Mouse (Mus musculus) embryonic facial prominence, embryonic 15.5 days (tissue): ENCODE measurements around the gene Anks3. TPM values are rescaled to one million over a fixed set of nuclear protein-coding genes. Genes with fewer than 3 reads are reported as not detected.

Source experiments
- ATAC-seq: fragments of 200-750 bp; cut with Nextera tagmentation; 2 replicates; pipeline ENCODE4 v1.8.0; 2017; ENCODE audit warnings: low read depth, moderate TSS enrichment; ENCODE audit not compliant: insufficient number of reproducible peaks, low FRiP score, low TSS enrichment
- H3K27ac ChIP-seq: fragments of 300-500 bp; sonication (generic); replicated peaks from 2 replicates; pipeline ENCODE4 v1.5.1; 2015; ENCODE audit warnings: mild to moderate bottlenecking, inconsistent platforms
- H3K27me3 ChIP-seq: fragments of 300-500 bp; sonication (generic); 2 replicates; pipeline ENCODE4 v1.6.1; 2015; ENCODE audit warnings: inconsistent platforms
- H3K36me3 ChIP-seq: fragments of 300-500 bp; sonication (generic); 2 replicates; pipeline ENCODE4 v1.6.1; 2015; ENCODE audit warnings: mild to moderate bottlenecking, inconsistent platforms
- H3K4me1 ChIP-seq: fragments of 300-500 bp; sonication (generic); 2 replicates; pipeline ENCODE4 v1.6.1; 2015; ENCODE audit warnings: inconsistent platforms
- H3K4me2 ChIP-seq: fragments of 300-500 bp; sonication (generic); replicated peaks from 2 replicates; pipeline ENCODE4 v1.6.1; 2015; ENCODE audit warnings: mild to moderate bottlenecking, inconsistent platforms
- H3K4me3 ChIP-seq: fragments of 300-500 bp; sonication (generic); replicated peaks from 2 replicates; pipeline ENCODE4 v1.5.1; 2015; ENCODE audit warnings: mild to moderate bottlenecking, inconsistent platforms
- H3K9ac ChIP-seq: fragments of 300-500 bp; sonication (generic); 2 replicates; pipeline ENCODE4 v1.6.1; 2015; ENCODE audit warnings: inconsistent platforms
- H3K9me3 ChIP-seq: fragments of 300-500 bp; sonication (generic); replicated peaks from 2 replicates; pipeline ENCODE4 v1.6.1; 2016; ENCODE audit warnings: inconsistent platforms
- WGBS: fragments of 180-500 bp; shearing (Covaris S2); methylation state at CpG from one replicate; pipeline ENCODE4 v1.1.7; 2015; 5-methylcytosine and 5-hydroxymethylcytosine counted together
- polyA plus RNA-seq: library from polyadenylated mRNA; unstranded; fragments of >200 nt; fragmentation: Nextera tagmentation; extraction: Ambion mirVana; gene quantifications from 2 replicates; pipeline ENCODE4 v1.2.1, GENCODE M21; 2015

Gene Anks3
- polyA plus RNA-seq, 1 experiment from 2014 or later: 72.8 TPM

DNA sequence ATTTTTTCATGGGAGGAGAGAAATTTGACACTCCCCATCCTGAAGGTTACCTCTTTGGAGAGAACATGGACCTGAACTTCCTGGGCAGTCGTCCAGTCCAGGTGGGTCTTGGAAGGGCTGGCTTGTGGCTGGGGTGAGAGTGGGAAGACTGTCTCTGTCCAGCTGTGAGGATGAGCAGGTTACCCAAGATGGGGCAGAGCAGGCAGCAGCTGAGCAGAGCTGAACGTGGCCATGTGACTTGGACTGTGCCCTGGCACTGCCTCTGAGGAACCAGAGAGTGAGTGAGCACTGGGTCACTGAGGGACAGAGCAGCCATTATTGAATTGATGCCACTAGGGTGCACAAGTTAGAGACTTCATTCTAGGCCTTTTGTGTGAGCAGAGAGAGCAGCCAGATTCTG is 56.6 kb downstream of the Anks3 start:
- no peak for ATAC-seq
- no peaks in the 10 kb centered on the region for H3K9me3 ChIP-seq
- no peak overlapping the region for H3K9ac ChIP-seq
- peaks cover 43% of the 10 kb centered on the region for H3K36me3 ChIP-seq
- H3K27me3 ChIP-seq: no peaks in the 10 kb centered on the region
- H3K27ac ChIP-seq: no peak overlapping the region
- H3K4me2 ChIP-seq: no peak overlapping the region
- 50% methylated on average over 2 of the region's 2 CpGs for WGBS
- H3K4me3 ChIP-seq: no peak overlapping the region
- peaks cover 8% of the 10 kb centered on the region for H3K4me1 ChIP-seq

DNA sequence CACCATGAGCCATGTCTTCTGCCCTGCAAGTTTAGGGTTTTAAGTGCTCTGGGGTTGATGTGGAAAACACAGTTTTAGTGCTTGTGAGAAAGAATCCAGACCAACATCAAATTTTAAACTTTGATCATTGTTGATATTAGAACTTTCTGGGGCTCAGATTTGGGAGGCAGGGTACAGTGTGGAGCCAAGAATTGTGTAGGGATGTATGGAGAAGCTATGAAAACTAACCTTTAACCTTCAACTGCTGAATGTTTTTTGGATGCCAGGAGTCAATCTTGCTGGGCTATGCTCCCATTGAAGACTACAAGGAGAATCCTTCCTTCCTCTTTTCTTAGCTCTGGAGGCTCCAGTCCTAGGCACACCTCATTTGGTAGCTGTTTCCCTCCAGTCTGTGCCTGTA is 57.4 kb downstream of the Anks3 start:
- no peak overlapping the region for H3K27ac ChIP-seq
- no peak overlapping the region for H3K4me3 ChIP-seq
- H3K4me2 ChIP-seq: no peak overlapping the region
- peaks cover 36% of the 10 kb centered on the region for H3K36me3 ChIP-seq
- no peaks in the 10 kb centered on the region for H3K27me3 ChIP-seq
- H3K9me3 ChIP-seq: no peaks in the 10 kb centered on the region
- no peak for ATAC-seq
- H3K4me1 ChIP-seq: peaks cover 8% of the 10 kb centered on the region
- H3K9ac ChIP-seq: no peak overlapping the region

DNA sequence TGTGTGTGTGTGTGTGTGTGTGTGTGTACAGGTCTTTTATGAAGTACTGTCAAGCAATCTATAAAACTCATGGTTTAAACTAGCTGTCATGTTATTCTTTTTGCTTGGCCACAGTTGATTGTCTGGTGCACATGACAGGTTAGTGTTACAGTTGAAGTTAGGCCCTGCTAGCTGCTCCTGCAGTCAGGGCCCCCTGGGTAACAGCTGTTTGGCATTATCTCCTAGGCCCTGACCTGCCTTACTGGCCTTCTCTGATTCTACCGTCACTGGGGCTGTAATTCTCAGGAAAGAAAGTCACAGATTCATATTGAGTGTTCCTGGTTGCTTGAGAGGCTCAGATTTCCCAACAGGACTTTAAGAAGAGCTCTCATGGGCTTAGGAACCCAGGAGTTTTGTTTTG is 58.4 kb downstream of the Anks3 start:
- peaks cover 26% of the 10 kb centered on the region for H3K36me3 ChIP-seq
- peaks cover 11% of the 10 kb centered on the region for H3K4me1 ChIP-seq
- no peak overlapping the region for H3K27ac ChIP-seq
- H3K9ac ChIP-seq: no peak overlapping the region
- 34% methylated on average over 1 of the region's 1 CpGs for WGBS
- no peak overlapping the region for H3K4me2 ChIP-seq
- H3K27me3 ChIP-seq: no peaks in the 10 kb centered on the region
- no peak overlapping the region for H3K4me3 ChIP-seq
- no peak for ATAC-seq
- H3K9me3 ChIP-seq: no peaks in the 10 kb centered on the region

DNA sequence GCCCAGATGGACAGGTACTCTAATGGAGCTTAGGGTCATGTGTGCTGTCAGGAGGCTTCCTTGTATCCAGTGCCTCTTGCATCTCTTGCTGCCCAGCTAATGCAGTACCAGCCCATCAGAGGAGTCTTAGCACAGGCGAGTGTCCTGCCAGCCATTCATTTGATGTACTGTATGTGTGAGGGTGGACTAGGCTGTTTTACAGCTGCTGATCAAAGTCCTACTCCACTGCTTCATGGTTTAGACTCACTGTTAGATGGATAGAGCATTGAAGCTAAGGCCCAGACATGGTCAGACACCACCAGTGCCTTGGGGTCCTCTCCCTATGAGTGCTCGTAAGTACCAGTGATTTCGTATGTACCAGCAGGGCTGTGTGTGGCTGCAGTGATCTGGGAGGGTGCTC is 59.1 kb downstream of the Anks3 start:
- H3K4me2 ChIP-seq: no peak overlapping the region
- no peak overlapping the region for H3K27ac ChIP-seq
- H3K9ac ChIP-seq: no peak overlapping the region
- peaks cover 11% of the 10 kb centered on the region for H3K4me1 ChIP-seq
- H3K36me3 ChIP-seq: peaks cover 20% of the 10 kb centered on the region
- no peaks in the 10 kb centered on the region for H3K27me3 ChIP-seq
- no peak overlapping the region for H3K4me3 ChIP-seq
- WGBS: 81% methylated on average over 3 of the region's 3 CpGs
- no peaks in the 10 kb centered on the region for H3K9me3 ChIP-seq
- no peak for ATAC-seq

DNA sequence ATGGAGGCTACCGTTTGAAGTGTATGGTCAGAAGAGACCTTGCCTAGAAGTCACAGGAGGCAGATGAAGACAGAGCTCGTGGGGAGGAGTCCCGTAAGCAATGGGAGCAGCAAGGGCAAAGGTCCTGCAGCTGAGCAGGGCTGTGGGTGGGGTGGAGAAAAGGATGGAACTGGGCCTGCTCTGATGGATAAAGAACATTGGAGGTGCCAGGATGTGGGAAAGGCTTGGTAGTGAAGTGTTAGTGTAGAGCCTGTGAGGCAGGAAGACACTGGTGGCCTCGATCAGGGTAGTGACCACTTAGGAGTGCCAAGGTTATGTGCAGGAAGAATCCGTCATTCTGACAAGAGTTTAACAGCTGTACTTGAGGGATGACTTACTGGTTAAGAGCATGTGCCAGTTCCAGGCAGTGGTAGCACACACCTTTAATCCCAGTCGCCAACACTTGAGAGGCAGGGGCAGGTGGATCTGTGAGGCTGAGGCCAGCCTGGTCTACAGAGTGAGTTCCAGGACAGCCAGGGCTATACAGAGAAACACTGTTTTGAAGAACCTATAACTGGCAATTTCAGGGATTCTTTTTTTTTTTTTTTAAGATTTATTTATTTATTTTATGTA is 60.4 kb downstream of the Anks3 start:
- WGBS: 70% methylated on average over 6 of the region's 6 CpGs
- no peaks in the 10 kb centered on the region for H3K27me3 ChIP-seq
- H3K9me3 ChIP-seq: no peaks in the 10 kb centered on the region
- no peak overlapping the region for H3K27ac ChIP-seq
- H3K36me3 ChIP-seq: peaks cover 10% of the 10 kb centered on the region; the same call in 1 of the 2 replicates
- no peak overlapping the region for H3K9ac ChIP-seq
- H3K4me2 ChIP-seq: no peak overlapping the region
- peaks cover 11% of the 10 kb centered on the region for H3K4me1 ChIP-seq
- ATAC-seq: no peak
- H3K4me3 ChIP-seq: no peak overlapping the region

DNA sequence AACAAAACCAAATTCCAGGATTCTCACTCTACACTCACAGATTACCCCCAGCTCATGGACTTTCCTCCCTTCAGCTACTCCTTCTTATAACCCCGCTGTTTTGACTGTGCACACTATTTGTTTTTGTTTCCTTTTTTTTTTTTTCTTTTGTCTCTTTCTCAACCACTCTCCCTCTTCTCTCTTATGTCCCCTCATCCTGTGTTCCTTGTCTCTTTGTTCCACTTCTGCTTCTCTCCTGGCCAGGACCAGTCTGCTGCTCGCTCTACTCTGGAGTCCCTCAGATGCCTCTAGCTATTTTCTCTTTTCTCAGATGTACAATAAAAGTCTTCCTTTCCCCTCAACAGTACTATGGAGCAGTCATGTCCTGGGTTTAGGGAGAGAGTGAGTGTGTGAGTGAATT is 61.6 kb downstream of the Anks3 start:
- ATAC-seq: no peak
- H3K4me1 ChIP-seq: peaks cover 9% of the 10 kb centered on the region
- H3K27me3 ChIP-seq: no peaks in the 10 kb centered on the region
- peaks cover 1% of the 10 kb centered on the region; the same call in 1 of the 2 replicates for H3K36me3 ChIP-seq
- no peak overlapping the region for H3K27ac ChIP-seq
- no peak overlapping the region for H3K4me2 ChIP-seq
- no peak overlapping the region for H3K4me3 ChIP-seq
- H3K9me3 ChIP-seq: no peaks in the 10 kb centered on the region
- no peak overlapping the region for H3K9ac ChIP-seq
- WGBS: 79% methylated on average over 2 of the region's 2 CpGs

DNA sequence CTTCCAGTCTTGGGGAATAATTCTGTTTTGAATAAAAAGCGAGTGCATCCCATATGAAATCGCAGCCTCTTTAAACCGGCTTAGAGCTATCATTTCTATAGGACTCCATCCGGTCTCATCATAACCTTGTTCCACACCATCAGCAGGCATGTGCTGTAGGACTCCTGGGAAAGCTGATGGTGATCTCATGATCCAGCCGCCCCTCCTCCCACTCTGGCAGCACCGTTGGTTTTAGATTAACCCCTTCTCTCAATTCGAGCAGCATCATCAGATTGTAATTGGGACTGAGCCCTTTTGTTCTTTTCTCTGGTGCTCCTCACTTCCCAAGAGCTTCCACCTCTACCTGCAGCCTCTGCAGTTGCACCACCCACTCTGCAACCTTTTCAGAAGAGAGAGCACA is 62.8 kb downstream of the Anks3 start:
- Histone ChIP-seq H3K4me2 (no peak overlapping the region), H3K27me3 (no peaks in the 10 kb centered on the region), H3K9ac (no peak overlapping the region), H3K4me1 (peaks cover 10% of the 10 kb centered on the region; the same call in 1 of the 2 replicates), H3K36me3 (no peaks in the 10 kb centered on the region), H3K27ac (no peak overlapping the region), H3K4me3 (no peak overlapping the region), H3K9me3 (no peaks in the 10 kb centered on the region)
- WGBS: 55% methylated on average over 7 of the region's 7 CpGs
- ATAC-seq: no peak

DNA sequence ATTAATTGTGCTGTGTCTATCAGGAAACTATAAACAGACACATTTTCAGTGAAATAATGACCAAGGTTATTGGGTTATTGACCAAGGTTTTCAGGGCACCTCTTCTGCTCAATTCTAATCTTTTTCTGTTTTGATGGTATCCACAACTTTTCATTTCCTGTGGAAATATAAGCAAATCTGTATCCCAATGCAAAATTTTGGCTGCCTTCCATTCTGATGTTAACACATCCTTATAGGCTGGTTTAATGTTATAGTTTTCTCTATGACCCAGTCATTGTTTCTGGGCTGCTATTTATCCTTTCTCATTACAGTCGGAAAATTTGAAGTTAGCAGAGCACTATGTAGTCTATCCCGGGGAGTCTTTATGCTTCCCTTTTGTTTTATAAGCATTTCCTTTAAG is 64.3 kb downstream of the Anks3 start:
- H3K27ac ChIP-seq: no peak overlapping the region
- 77% methylated on average over 2 of the region's 2 CpGs for whole genome bisulfite sequencing
- ATAC-seq: no peak

DNA sequence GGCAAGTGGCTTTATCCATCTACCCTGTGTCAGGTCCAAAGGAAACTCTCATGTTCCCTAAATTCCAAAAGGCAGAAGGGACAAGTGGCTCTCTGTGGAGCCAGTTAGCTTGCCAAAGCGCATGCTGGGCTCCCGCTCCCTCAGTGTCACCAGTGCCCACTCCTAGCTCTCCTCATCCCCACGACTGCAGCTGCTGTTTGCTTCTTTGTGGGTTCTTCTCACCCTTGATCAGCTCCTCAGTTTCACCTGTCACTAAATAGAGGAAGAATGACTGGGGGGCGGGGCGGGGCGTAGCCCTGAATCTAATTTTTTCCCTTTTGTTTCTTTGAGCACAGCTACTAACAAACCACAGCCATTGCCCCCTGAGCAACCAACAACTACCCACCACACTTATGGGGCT is 65.1 kb downstream of the Anks3 start:
- Histone ChIP-seq H3K36me3 (no peaks in the 10 kb centered on the region), H3K27ac (no peak overlapping the region), H3K4me3 (no peak overlapping the region), H3K4me1 (peaks cover 7% of the 10 kb centered on the region; the same call in 1 of the 2 replicates), H3K27me3 (no peaks in the 10 kb centered on the region), H3K9me3 (no peaks in the 10 kb centered on the region), H3K4me2 (no peak overlapping the region), H3K9ac (no peak overlapping the region)
- 89% methylated on average over 6 of the region's 6 CpGs for WGBS
- no peak for ATAC-seq

More for the DNA sequence above, 64.3 kb downstream of the Anks3 start:
- Histone ChIP-seq H3K4me1 (peaks cover 7% of the 10 kb centered on the region; the same call in 1 of the 2 replicates), H3K4me3 (no peak overlapping the region), H3K9ac (no peak overlapping the region), H3K36me3 (no peaks in the 10 kb centered on the region), H3K4me2 (no peak overlapping the region), H3K9me3 (no peaks in the 10 kb centered on the region), H3K27me3 (no peaks in the 10 kb centered on the region)

DNA sequence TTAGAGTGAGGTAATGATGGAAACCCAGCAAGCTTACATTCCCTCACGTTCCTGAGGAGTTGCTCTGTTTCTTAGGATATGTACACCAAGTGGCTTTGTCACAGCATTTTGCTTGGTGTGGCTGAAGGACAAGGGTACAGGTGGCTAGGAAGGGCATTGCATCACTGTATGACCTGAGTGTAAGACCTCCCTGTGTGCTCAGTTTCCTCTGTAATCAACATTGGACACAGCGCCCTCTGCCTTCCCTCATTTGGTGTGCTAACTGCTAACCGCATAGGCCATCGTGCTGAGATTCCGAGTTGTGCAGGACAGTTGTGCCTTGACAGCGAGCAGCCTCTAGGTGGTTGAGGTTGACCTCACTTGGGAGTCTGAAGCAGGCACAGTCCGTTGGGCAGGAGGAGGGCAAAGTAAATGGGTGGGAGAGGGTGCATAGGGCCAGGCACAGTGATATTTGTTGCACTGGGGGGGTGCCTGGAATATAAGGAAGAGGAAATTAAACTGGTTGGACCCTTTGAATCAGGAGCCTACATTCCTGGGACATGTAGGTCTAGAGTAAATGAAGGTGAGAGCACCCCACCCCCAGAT is 66.8 kb downstream of the Anks3 start:
- Histone ChIP-seq H3K27me3 (no peaks in the 10 kb centered on the region), H3K36me3 (no peaks in the 10 kb centered on the region), H3K4me1 (peaks cover 7% of the 10 kb centered on the region; the same call in 1 of the 2 replicates), H3K4me3 (no peak overlapping the region), H3K9ac (no peak overlapping the region), H3K4me2 (no peak overlapping the region), H3K9me3 (no peaks in the 10 kb centered on the region), H3K27ac (no peak overlapping the region)
- ATAC-seq: no peak
- WGBS: 59% methylated on average over 7 of the region's 7 CpGs

DNA sequence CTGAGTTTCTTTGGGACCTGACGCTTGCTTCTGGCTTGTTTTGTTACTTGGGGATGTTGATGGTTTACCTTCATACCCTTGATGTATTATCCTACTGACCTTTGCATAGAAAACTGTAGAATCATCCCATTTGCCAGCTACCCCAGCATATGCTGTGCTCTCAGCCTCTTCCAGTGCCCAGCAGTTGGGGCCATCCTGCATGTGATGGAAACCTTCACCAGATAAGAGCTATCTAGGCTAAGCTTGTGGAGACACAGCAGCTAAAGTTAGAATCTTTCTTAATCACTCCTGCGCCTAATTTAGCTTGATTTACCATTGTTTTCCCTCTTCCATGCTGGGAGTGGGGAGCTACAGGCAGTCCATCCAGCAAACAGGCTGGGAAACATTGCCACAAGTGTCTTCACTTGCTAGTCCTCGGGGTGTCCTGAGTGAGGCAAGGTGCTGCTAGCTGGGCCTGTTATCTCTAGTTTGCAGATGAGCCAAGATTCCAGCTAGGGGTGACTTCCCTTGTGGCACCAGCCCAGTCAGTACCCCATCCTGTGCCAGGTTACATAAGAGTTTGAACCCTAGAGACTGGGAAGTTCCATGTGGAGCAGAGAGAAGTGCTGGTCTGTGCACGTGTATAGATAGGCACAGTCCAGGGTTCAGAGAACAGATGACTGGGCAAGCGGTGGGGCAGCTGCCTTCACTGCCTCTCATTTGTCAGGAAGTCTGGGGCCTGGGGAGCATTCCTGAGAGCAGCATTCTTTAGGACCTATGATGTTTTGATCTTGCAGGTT is 67.6 kb downstream of the Anks3 start:
- 66% methylated on average over 5 of the region's 5 CpGs for WGBS
- H3K4me1 ChIP-seq: peaks cover 7% of the 10 kb centered on the region; the same call in 1 of the 2 replicates
- no peaks in the 10 kb centered on the region for H3K9me3 ChIP-seq
- no peak overlapping the region for H3K4me2 ChIP-seq
- H3K27ac ChIP-seq: no peak overlapping the region
- no peak for ATAC-seq
- no peak overlapping the region for H3K9ac ChIP-seq
- peaks cover 5% of the 10 kb centered on the region; the same call in 1 of the 2 replicates for H3K36me3 ChIP-seq
- no peaks in the 10 kb centered on the region for H3K27me3 ChIP-seq
- H3K4me3 ChIP-seq: no peak overlapping the region
